Mouse (Mus musculus): ENCODE results near the gene Lrrc74b. TPM values are rescaled to one million over a fixed set of nuclear protein-coding genes. Genes with fewer than 3 reads are reported as not detected.

The Lrrc74b gene
- total RNA-seq (2021) = under 1 TPM; 0.36 to 0.56 TPM
- long read RNA-seq, experiment 1 = 0 reads
- long read RNA-seq, experiment 2 = 0 reads

- Histone ChIP-seq H3K27ac (peak within 1 kb of the TSS; percentile 70), H3K4me3 (peak within 1 kb of the TSS; percentile 48)
- DNase-seq (ENCODE audit: low spot score in 2 of 2) = no peak
- 0 out of 2 replicates have a peak, but pooled peaks have one; percentile 6 for TF ChIP-seq CTCF (conservative IDR thresholded peaks at IDR 0.05)
Observed at GRCm38 (mm10) chr16:17561128-17561750, at the start of gene Lrrc74b. Gene Lrrc74b, minus strand, starts transcription at chr16:17561247.

GRCm38 (mm10) chr16:17605684-17606083 lies 44.6 kb upstream of the Lrrc74b start:
- DNase-seq (ENCODE audit: low spot score in 2 of 2) = no peak
- no peak for TF ChIP-seq CTCF (conservative IDR thresholded peaks at IDR 0.05)
- no peak overlapping the region for H3K27ac ChIP-seq

GRCm38 (mm10) chr16:17604941-17605340 lies 43.9 kb upstream of the Lrrc74b start:
- TF ChIP-seq CTCF (conservative IDR thresholded peaks at IDR 0.05) = no peak
- DNase-seq (ENCODE audit: low spot score in 2 of 2) = no peak
- Histone ChIP-seq H3K4me3 (no peak overlapping the region), H3K27ac (no peak overlapping the region)

More at GRCm38 (mm10) chr16:17605684-17606083, 44.6 kb upstream of the Lrrc74b start:
- no peak overlapping the region for H3K4me3 ChIP-seq

GRCm38 (mm10) chr16:17600944-17601562 lies 40.0 kb upstream of the Lrrc74b start:
- Histone ChIP-seq H3K4me3 (no peak overlapping the region), H3K27ac (no peak overlapping the region)
- DNase-seq (ENCODE audit: low spot score in 2 of 2) = no peak
- TF ChIP-seq CTCF (conservative IDR thresholded peaks at IDR 0.05) = peak; percentile 51

GRCm38 (mm10) chr16:17590731-17591130 lies 29.7 kb upstream of the Lrrc74b start:
- no peak overlapping the region for H3K27ac ChIP-seq
- no peak for DNase-seq (ENCODE audit: low spot score in 2 of 2)
- no peak for TF ChIP-seq CTCF (conservative IDR thresholded peaks at IDR 0.05)
- H3K4me3 ChIP-seq = no peak overlapping the region

GRCm38 (mm10) chr16:17584555-17584954 lies 23.5 kb upstream of the Lrrc74b start:
- TF ChIP-seq CTCF (conservative IDR thresholded peaks at IDR 0.05) = no peak
- Histone ChIP-seq H3K4me3 (no peak overlapping the region), H3K27ac (no peak overlapping the region)
- DNase-seq (ENCODE audit: low spot score in 2 of 2) = no peak

- peak; percentile 71 for TF ChIP-seq CTCF (conservative IDR thresholded peaks at IDR 0.05)
- no peak for DNase-seq (ENCODE audit: low spot score in 2 of 2)
- H3K4me3 ChIP-seq = no peak within 1 kb of the TSS
- H3K27ac ChIP-seq = no peak within 1 kb of the TSS
Observed at GRCm38 (mm10) chr16:17583064-17583463, 22.0 kb upstream of the Lrrc74b start, which contains the start of gene Slc7a4. Gene Slc7a4, minus strand, starts transcription at chr16:17583214.

GRCm38 (mm10) chr16:17576825-17577215 lies 15.8 kb upstream of the Lrrc74b start:
- peak overlapping the region; percentile 90 for H3K4me3 ChIP-seq
- H3K27ac ChIP-seq = peak overlapping the region; percentile 92
- TF ChIP-seq CTCF (conservative IDR thresholded peaks at IDR 0.05) = no peak

GRCm38 (mm10) chr16:17575870-17576824 lies 15.1 kb upstream of the Lrrc74b start:
- H3K4me3 ChIP-seq = peak overlapping the region; percentile 90
- peak overlapping the region; percentile 92 for H3K27ac ChIP-seq
- peak; percentile 76 to 82 for DNase-seq (ENCODE audit: low spot score in 2 of 2)
- TF ChIP-seq CTCF (conservative IDR thresholded peaks at IDR 0.05) = no peak

More at GRCm38 (mm10) chr16:17576825-17577215, 15.8 kb upstream of the Lrrc74b start:
- DNase-seq (ENCODE audit: low spot score in 2 of 2) = no peak

GRCm38 (mm10) chr16:17566186-17566585 lies 5.1 kb upstream of the Lrrc74b start:
- H3K27ac ChIP-seq = no peak overlapping the region
- DNase-seq (ENCODE audit: low spot score in 2 of 2) = no peak
- no peak overlapping the region for H3K4me3 ChIP-seq
- peak; percentile 34 for TF ChIP-seq CTCF (conservative IDR thresholded peaks at IDR 0.05)

GRCm38 (mm10) chr16:17564771-17565170 lies 3.7 kb upstream of the Lrrc74b start:
- H3K27ac ChIP-seq = no peak overlapping the region
- TF ChIP-seq CTCF (conservative IDR thresholded peaks at IDR 0.05) = no peak
- DNase-seq (ENCODE audit: low spot score in 2 of 2) = no peak
- H3K4me3 ChIP-seq = no peak overlapping the region

GRCm38 (mm10) chr16:17564221-17564620 lies 3.2 kb upstream of the Lrrc74b start:
- no peak for DNase-seq (ENCODE audit: low spot score in 2 of 2)
- Histone ChIP-seq H3K4me3 (no peak overlapping the region), H3K27ac (peak overlapping the region; percentile 43; the same call in 1 of the 2 replicates)
- no peak for TF ChIP-seq CTCF (conservative IDR thresholded peaks at IDR 0.05)

- Histone ChIP-seq H3K4me3 (no peak overlapping the region), H3K27ac (peak overlapping the region; percentile 43; the same call in 1 of the 2 replicates)
- no peak for DNase-seq (ENCODE audit: low spot score in 2 of 2)
- TF ChIP-seq CTCF (conservative IDR thresholded peaks at IDR 0.05) = no peak
Observed at GRCm38 (mm10) chr16:17563580-17563979, 2.5 kb upstream of the Lrrc74b start.
